Mouse (Mus musculus) limb, embryonic 14.5 days (tissue): Measurements from ENCODE around the gene Arhgef2. TPM values are rescaled to one million over a fixed set of nuclear protein-coding genes. Genes with fewer than 3 reads are reported as not detected.

Experiments used
- ATAC-seq: fragments of 200-750 bp; cut with Nextera tagmentation; 2 replicates; pipeline ENCODE4 v1.8.0; 2017; ENCODE audit warnings: low read depth, moderate number of reproducible peaks, moderate TSS enrichment; ENCODE audit not compliant: low FRiP score
- DNase-seq: peaks from one replicate; pipeline ENCODE4 v3.0.0-alpha.2; 2015; ENCODE audit warnings: low spot score
- H3K27ac ChIP-seq: fragments of 300-500 bp; sonication (generic); replicated peaks from 2 replicates; pipeline ENCODE4 v1.5.1; 2014; ENCODE audit warnings: low read depth, mild to moderate bottlenecking, low read length, moderate library complexity, mixed read lengths
- H3K27me3 ChIP-seq: fragments of 300-500 bp; sonication (generic); 2 replicates; pipeline ENCODE4 v1.6.1; 2014; ENCODE audit warnings: low read length, mixed read lengths; ENCODE audit not compliant: control insufficient read depth, insufficient read depth
- H3K36me3 ChIP-seq: fragments of 300-500 bp; sonication (generic); 2 replicates; pipeline ENCODE4 v1.6.1; 2014; ENCODE audit warnings: mild to moderate bottlenecking, low read length, moderate library complexity, mixed read lengths; ENCODE audit not compliant: control insufficient read depth, insufficient read depth
- H3K4me1 ChIP-seq: fragments of 300-500 bp; sonication (generic); 2 replicates; pipeline ENCODE4 v1.6.1; 2014; ENCODE audit warnings: antibody characterized with exemption, low read length, mixed read lengths; ENCODE audit not compliant: control insufficient read depth, insufficient read depth
- H3K4me2 ChIP-seq: fragments of 300-500 bp; sonication (generic); replicated peaks from 2 replicates; pipeline ENCODE4 v1.6.1; 2014; ENCODE audit warnings: low read depth, mild to moderate bottlenecking, low read length, moderate library complexity; ENCODE audit not compliant: severe bottlenecking
- H3K4me3 ChIP-seq: fragments of 300-500 bp; sonication (generic); replicated peaks from 2 replicates; pipeline ENCODE4 v1.5.1; 2014; ENCODE audit warnings: low read length
- H3K9ac ChIP-seq: fragments of 300-500 bp; sonication (generic); 2 replicates; pipeline ENCODE4 v1.6.1; 2014; ENCODE audit warnings: mild to moderate bottlenecking, low read depth, low read length, moderate library complexity; ENCODE audit not compliant: severe bottlenecking
- H3K9me3 ChIP-seq: fragments of 300-500 bp; sonication (generic); 2 replicates; pipeline ENCODE4 v1.6.1; 2016; ENCODE audit warnings: low read length; ENCODE audit not compliant: control insufficient read depth
- POLR2A ChIP-seq: fragments of 200-500 bp; IDR thresholded peaks from 2 replicates; pipeline ENCODE4 v1.8.0; 2012; ENCODE audit warnings: inconsistent platforms, mild to moderate bottlenecking, moderate library complexity, borderline replicate concordance; ENCODE audit not compliant: insufficient read depth, insufficient read length; ENCODE audit errors: extremely low read depth
- WGBS: fragments of 180-500 bp; shearing (Covaris S2); extraction: QIAGEN DNeasy Blood & Tissue Kit; methylation state at CpG from one replicate; pipeline ENCODE4 v1.1.7; 2014; 5-methylcytosine and 5-hydroxymethylcytosine counted together
- polyA plus RNA-seq, 2 experiments: library from polyadenylated mRNA; depleted of rRNA in 1 of 2; stranded (reverse) in 1 of 2; unstranded in 1 of 2; fragments of >200 nt; fragmentation: Nextera tagmentation in 1 of 2; extraction: Ambion mirVana in 1 of 2; gene quantifications; 2 replicates each; pipeline versions ENCODE4 v1.2.1 to v1.2.3; 2012 to 2014

The Arhgef2 gene
- polyA plus RNA-seq, 2 experiments = 81.9 to 84.7 TPM

GRCm38 (mm10) chr3:88602466-88602865, 3.3 kb upstream of the Arhgef2 start:
- WGBS = 79% methylated on average over 4 of the region's 4 CpGs
- H3K9ac ChIP-seq = no peak overlapping the region
- ATAC-seq (no peak), DNase-seq (no peak)
- H3K27me3 ChIP-seq = no peaks in the 10 kb centered on the region
- no peak overlapping the region for H3K4me3 ChIP-seq
- TF ChIP-seq POLR2A = no peak
- H3K27ac ChIP-seq = no peak overlapping the region
- H3K4me1 ChIP-seq = 0 out of 2 replicates have a peak, but pooled peaks cover 2% of the 10 kb centered on the region
- H3K36me3 ChIP-seq = no peaks in the 10 kb centered on the region
- H3K4me2 ChIP-seq = no peak overlapping the region
- H3K9me3 ChIP-seq = no peaks in the 10 kb centered on the region

- Histone ChIP-seq H3K27ac (no peak overlapping the region), H3K4me1 (0 out of 2 replicates have a peak, but pooled peaks cover 7% of the 10 kb centered on the region), H3K9me3 (no peaks in the 10 kb centered on the region), H3K27me3 (no peaks in the 10 kb centered on the region), H3K4me3 (no peak overlapping the region), H3K36me3 (no peaks in the 10 kb centered on the region), H3K4me2 (no peak overlapping the region), H3K9ac (no peak overlapping the region)
- no peak for ATAC-seq
- peak; percentile 65 for DNase-seq
- 24% methylated on average over 6 of the region's 6 CpGs for WGBS
- TF ChIP-seq POLR2A = no peak
Measured at GRCm38 (mm10) chr3:88603714-88604161, 2.0 kb upstream of the Arhgef2 start.

GRCm38 (mm10) chr3:88604863-88605262, 903 bp upstream of the Arhgef2 start:
- H3K4me3 ChIP-seq = no peak overlapping the region
- no peak for TF ChIP-seq POLR2A
- DNase-seq (no peak), ATAC-seq (no peak)
- no peak overlapping the region for H3K4me2 ChIP-seq
- no peak overlapping the region for H3K9ac ChIP-seq
- WGBS = 88% methylated on average over 7 of the region's 7 CpGs
- no peaks in the 10 kb centered on the region for H3K36me3 ChIP-seq
- H3K27ac ChIP-seq = no peak overlapping the region
- no peaks in the 10 kb centered on the region for H3K9me3 ChIP-seq
- no peaks in the 10 kb centered on the region for H3K27me3 ChIP-seq
- H3K4me1 ChIP-seq = 0 out of 2 replicates have a peak, but pooled peaks cover 7% of the 10 kb centered on the region

GRCm38 (mm10) chr3:88607065-88607757, 1.4 kb downstream of the Arhgef2 start:
- Histone ChIP-seq H3K27me3 (no peaks in the 10 kb centered on the region), H3K4me3 (peak overlapping the region; percentile 27), H3K9me3 (no peaks in the 10 kb centered on the region), H3K36me3 (no peaks in the 10 kb centered on the region), H3K4me2 (peak overlapping the region; percentile 43), H3K27ac (no peak overlapping the region), H3K9ac (peak overlapping the region; percentile 48), H3K4me1 (0 out of 2 replicates have a peak, but pooled peaks cover 7% of the 10 kb centered on the region)
- peak; percentile 93 for ATAC-seq
- TF ChIP-seq POLR2A = no peak
- 2% methylated on average over 19 of the region's 20 CpGs for WGBS
- peak; percentile 81 for DNase-seq

- peak overlapping the region; percentile 48 for H3K9ac ChIP-seq
- H3K4me2 ChIP-seq = peak overlapping the region; percentile 43
- no peak for TF ChIP-seq POLR2A
- DNase-seq (no peak), ATAC-seq (no peak)
- H3K4me3 ChIP-seq = peak overlapping the region; percentile 27
- H3K27ac ChIP-seq = no peak overlapping the region
- H3K36me3 ChIP-seq = no peaks in the 10 kb centered on the region
- no peaks in the 10 kb centered on the region for H3K27me3 ChIP-seq
- 0 out of 2 replicates have a peak, but pooled peaks cover 7% of the 10 kb centered on the region for H3K4me1 ChIP-seq
- H3K9me3 ChIP-seq = no peaks in the 10 kb centered on the region
- 31% methylated on average over 10 of the region's 10 CpGs for WGBS
Measured at GRCm38 (mm10) chr3:88607758-88608138, 2.0 kb downstream of the Arhgef2 start.
